Mouse (Mus musculus) CH12.LX (cell line): ENCODE results near the gene Gemin2. TPM values are rescaled to one million over a fixed set of nuclear protein-coding genes. Genes with fewer than 3 reads are reported as not detected.

ENCODE experiments used
- DNase-seq: peaks from one replicate; pipeline ENCODE4 v3.0.0-alpha.2; 2013; ENCODE audit errors: extremely low read depth
- H3K27ac ChIP-seq: 2 replicates; pipeline ENCODE4 v1.5.1; 2012; ENCODE audit warnings: low read depth, mild to moderate bottlenecking, control low read depth, moderate library complexity; ENCODE audit not compliant: insufficient read depth
- H3K27me3 ChIP-seq: replicated peaks from 2 replicates; pipeline ENCODE3; 2012; ENCODE audit warnings: inconsistent platforms
- H3K36me3 ChIP-seq, 2 experiments: replicated peaks in 1 of 2; 2 replicates each; pipeline versions ENCODE3 to v1.6.1; 2012; ENCODE audit warnings: inconsistent platforms in 1 of 2, low read length in 1 of 2, mild to moderate bottlenecking in 1 of 2, mixed read lengths in 1 of 2, moderate library complexity in 1 of 2; ENCODE audit not compliant: control insufficient read depth in 1 of 2, insufficient read depth in 1 of 2
- H3K4me1 ChIP-seq, 2 experiments: 2 replicates each; pipeline ENCODE4 v1.6.1; 2012; ENCODE audit warnings: inconsistent platforms in 1 of 2, moderate library complexity in 1 of 2; ENCODE audit not compliant: insufficient read depth in 2 of 2, control insufficient read depth in 1 of 2
- H3K4me2 ChIP-seq: 2 replicates; pipeline ENCODE4 v1.6.1; 2012; ENCODE audit warnings: low read depth, mild to moderate bottlenecking, control low read depth; ENCODE audit not compliant: poor library complexity, insufficient read depth, severe bottlenecking
- H3K4me3 ChIP-seq, 3 experiments: fragments of 150-350 bp in 1 of 3; sonication (generic) in 1 of 3; replicated peaks in 1 of 3; 2 replicates each; pipeline versions ENCODE3 to v1.5.1; 2011 to 2012; ENCODE audit warnings: low read depth in 2 of 3, low read length in 2 of 3, mild to moderate bottlenecking in 2 of 3, moderate library complexity in 2 of 3, control low read depth in 1 of 3, improper control_type of control experiment in 1 of 3, inconsistent platforms in 1 of 3, mixed read lengths in 1 of 3; ENCODE audit not compliant: poor library complexity in 1 of 3
- H3K79me2 ChIP-seq: replicated peaks from 2 replicates; pipeline ENCODE4 v1.6.1; 2012; ENCODE audit warnings: mild to moderate bottlenecking, moderate library complexity; ENCODE audit not compliant: control insufficient read depth, poor library complexity, insufficient read depth, severe bottlenecking; ENCODE audit errors: extremely low read depth
- H3K9ac ChIP-seq: 2 replicates; pipeline ENCODE4 v1.6.1; 2012; ENCODE audit warnings: low read depth, mild to moderate bottlenecking, control low read depth, moderate library complexity; ENCODE audit not compliant: insufficient read depth
- H3K9me3 ChIP-seq: replicated peaks from 2 replicates; pipeline ENCODE3; 2012; ENCODE audit warnings: low read length, inconsistent platforms, mixed read lengths
- CHD1 ChIP-seq: IDR thresholded peaks from 2 replicates; pipeline ENCODE4 v1.6.1; 2012; ENCODE audit warnings: low read depth, low read length, improper control_type of control experiment, inconsistent platforms
- CHD2 ChIP-seq: IDR thresholded peaks from 2 replicates; pipeline ENCODE4 v1.6.1; 2011; ENCODE audit warnings: low read length, improper control_type of control experiment
- CTCF ChIP-seq, 2 experiments: IDR thresholded peaks in 1 of 2; conservative IDR thresholded peaks in 1 of 2; 2 replicates each; pipeline ENCODE4 v1.5.1; 2011 to 2012; ENCODE audit warnings: low read depth in 2 of 2, low read length in 2 of 2, improper control_type of control experiment in 1 of 2, inconsistent platforms in 1 of 2, mild to moderate bottlenecking in 1 of 2, moderate library complexity in 1 of 2
- E2F4 ChIP-seq: IDR thresholded peaks from 2 replicates; pipeline ENCODE4 v1.6.1; 2011; ENCODE audit warnings: low read depth, low read length, improper control_type of control experiment; ENCODE audit not compliant: insufficient replicate concordance
- ELF1 ChIP-seq: IDR thresholded peaks from 2 replicates; pipeline ENCODE4 v1.6.1; 2014; ENCODE audit warnings: low read depth, mild to moderate bottlenecking, inconsistent platforms, low read length, improper control_type of control experiment
- EP300 ChIP-seq: IDR thresholded peaks from 2 replicates; pipeline ENCODE4 v1.6.1; 2011; ENCODE audit warnings: low read length, improper control_type of control experiment
- GABPA ChIP-seq: IDR thresholded peaks from 2 replicates; pipeline ENCODE4 v1.6.1; 2012; ENCODE audit warnings: low read depth, low read length, improper control_type of control experiment, inconsistent platforms; ENCODE audit not compliant: insufficient replicate concordance
- HCFC1 ChIP-seq: IDR thresholded peaks from 2 replicates; pipeline ENCODE4 v1.6.1; 2012; ENCODE audit warnings: low read depth, mild to moderate bottlenecking, inconsistent platforms, low read length, improper control_type of control experiment
- IRF4 ChIP-seq: IDR thresholded peaks from 2 replicates; pipeline ENCODE4 v1.6.1; 2014; ENCODE audit warnings: low read depth, mild to moderate bottlenecking, inconsistent platforms, low read length, improper control_type of control experiment
- JUN ChIP-seq: IDR thresholded peaks from 2 replicates; pipeline ENCODE4 v1.6.1; 2011; ENCODE audit warnings: low read depth, mild to moderate bottlenecking, low read length, improper control_type of control experiment, moderate library complexity; ENCODE audit not compliant: insufficient read depth
- KAT2A ChIP-seq: IDR thresholded peaks from 2 replicates; pipeline ENCODE4 v1.6.1; 2012; ENCODE audit warnings: low read length, improper control_type of control experiment, inconsistent platforms; ENCODE audit not compliant: insufficient replicate concordance
- MAX ChIP-seq: IDR thresholded peaks from 2 replicates; pipeline ENCODE4 v1.6.1; 2011; ENCODE audit warnings: low read length, improper control_type of control experiment
- MEF2A ChIP-seq: IDR thresholded peaks from 2 replicates; pipeline ENCODE4 v1.6.1; 2014; ENCODE audit warnings: low read depth, mild to moderate bottlenecking, inconsistent platforms, low read length, improper control_type of control experiment, borderline replicate concordance
- MXI1 ChIP-seq: IDR thresholded peaks from 2 replicates; pipeline ENCODE4 v1.6.1; 2011; ENCODE audit warnings: mild to moderate bottlenecking, low read depth, low read length, improper control_type of control experiment
- MYC ChIP-seq: IDR thresholded peaks from 2 replicates; pipeline ENCODE4 v1.6.1; 2011; ENCODE audit warnings: low read depth, mild to moderate bottlenecking, improper control_type of control experiment, low read length
- NELFE ChIP-seq: IDR thresholded peaks from 2 replicates; pipeline ENCODE4 v1.6.1; 2011; ENCODE audit warnings: low read depth, low read length, improper control_type of control experiment
- NRF1 ChIP-seq: IDR thresholded peaks from 2 replicates; pipeline ENCODE4 v1.6.1; 2014; ENCODE audit warnings: low read depth, mild to moderate bottlenecking, inconsistent platforms, low read length, improper control_type of control experiment, moderate library complexity
- POLR2A ChIP-seq: IDR thresholded peaks from 2 replicates; pipeline ENCODE4 v1.6.1; 2011; ENCODE audit warnings: low read depth, mild to moderate bottlenecking, improper control_type of control experiment, low read length
- POLR2AphosphoS2 ChIP-seq: IDR thresholded peaks from 2 replicates; pipeline ENCODE4 v1.6.1; 2011; ENCODE audit warnings: low read depth, low read length, improper control_type of control experiment
- RAD21 ChIP-seq: IDR thresholded peaks from 2 replicates; pipeline ENCODE4 v1.6.1; 2011; ENCODE audit warnings: low read depth, mild to moderate bottlenecking, low read length, improper control_type of control experiment, moderate library complexity
- SIN3A ChIP-seq: IDR thresholded peaks from 2 replicates; pipeline ENCODE4 v1.6.1; 2012; ENCODE audit warnings: low read length, improper control_type of control experiment, inconsistent platforms
- SMC3 ChIP-seq: IDR thresholded peaks from 2 replicates; pipeline ENCODE4 v1.6.1; 2011; ENCODE audit warnings: low read depth, low read length, improper control_type of control experiment
- TBP ChIP-seq: conservative IDR thresholded peaks from 2 replicates; pipeline ENCODE4 v1.6.1; 2011; ENCODE audit warnings: low read depth, low read length, improper control_type of control experiment
- TCF12 ChIP-seq: IDR thresholded peaks from 2 replicates; pipeline ENCODE4 v1.6.1; 2014; ENCODE audit warnings: low read depth, mild to moderate bottlenecking, inconsistent platforms, low read length, improper control_type of control experiment
- UBTF ChIP-seq: IDR thresholded peaks from 2 replicates; pipeline ENCODE4 v1.6.1; 2012; ENCODE audit warnings: low read depth, mild to moderate bottlenecking, inconsistent platforms, low read length, improper control_type of control experiment, moderate library complexity
- USF1 ChIP-seq: IDR thresholded peaks from 2 replicates; pipeline ENCODE4 v1.6.1; 2014; ENCODE audit warnings: low read depth, mild to moderate bottlenecking, inconsistent platforms, low read length, improper control_type of control experiment
- ZKSCAN1 ChIP-seq: IDR thresholded peaks from 2 replicates; pipeline ENCODE4 v1.6.1; 2012; ENCODE audit warnings: low read depth, inconsistent platforms, low read length, improper control_type of control experiment, borderline replicate concordance
- ZMIZ1 ChIP-seq: IDR thresholded peaks from 2 replicates; pipeline ENCODE4 v1.6.1; 2012; ENCODE audit warnings: low read depth, mild to moderate bottlenecking, inconsistent platforms, low read length, improper control_type of control experiment
- ZNF384 ChIP-seq: IDR thresholded peaks from 2 replicates; pipeline ENCODE4 v1.6.1; 2012; ENCODE audit warnings: low read depth, low read length, improper control_type of control experiment, inconsistent platforms
- dilution Hi-C: fragments of 300-500 bp; cut with MboI; formaldehyde crosslinking; loops from 2 replicates; pipeline ENCODE4 v1.14.3; 2020; ENCODE audit warnings: low sequenced_read_pairs; ENCODE audit not compliant: extremely low pct_unique_long_range_greater_than_20kb, extremely low pct_ligation_motif_present
- in situ Hi-C: fragments of 300-500 bp; cut with MboI; formaldehyde crosslinking; loops from 3 replicates; pipeline ENCODE4 v1.14.3; 2019; ENCODE audit warnings: low sequenced_read_pairs, low pct_ligation_motif_present, low pct_unique_long_range_greater_than_20kb, mixed read lengths
- polyA plus RNA-seq: library from polyadenylated mRNA; unstranded; fragments of >175 nt; gene quantifications from 2 replicates; pipeline ENCODE4 v1.2.1, GENCODE M21; 2012; ENCODE audit warnings: low read depth; ENCODE audit not compliant: insufficient read length
- total RNA-seq, 2 experiments: library from RNA; depleted of rRNA; stranded (reverse); fragments of 300-350 nt in 1 of 2; fragments of >200 nt in 1 of 2; gene quantifications; 2 replicates each; pipeline ENCODE4 v1.2.3; 2012 to 2014

Gene Gemin2
- total RNA-seq (2012; rRNA removed), result 19.4 and 19.6 TPM in 2 replicates
- total RNA-seq (2014; rRNA removed), result 36.7 and 40.8 TPM in 2 replicates
- 22.3 and 23.8 TPM in 2 replicates for polyA plus RNA-seq

- in situ Hi-C loops, result no loop called here
- dilution Hi-C loops, result no loop called here
These were observed at the start of gene Gemin2 for GRCm38 (mm10) chr12:59013234-59013633. TSS of gene Gemin2 (plus strand) at chr12:59013393.

GRCm38 (mm10) chr12:58964583-58964982 lies 48.6 kb upstream of the Gemin2 start:
- no peak overlapping the region for H3K4me2 ChIP-seq
- no peak overlapping the region for H3K9ac ChIP-seq
- no peaks in the 10 kb centered on the region for H3K9me3 ChIP-seq
- peak; percentile 37 for DNase-seq
- no peak overlapping the region for H3K4me3 ChIP-seq
- in situ Hi-C loops, result no loop called here
- peaks cover 0 to 7% of the 10 kb centered on the region in 2 experiments; a peak in 1 of 4 replicates for H3K4me1 ChIP-seq
- peaks cover 26 to 56% of the 10 kb centered on the region in 2 experiments for H3K36me3 ChIP-seq
- dilution Hi-C loops, result no loop called here
- no peaks in the 10 kb centered on the region; the same call in 1 of the 2 replicates for H3K79me2 ChIP-seq
- peak; percentile 31; the same call in 1 of the 2 replicates for TF ChIP-seq SMC3
- peak; percentile 55; the same call in 1 of the 2 replicates for TF ChIP-seq MYC
- TF ChIP-seq CTCF (conservative IDR thresholded peaks at IDR 0.05 in 1 of 2, IDR thresholded peaks at IDR 0.05 in 1 of 2; ENCODE audit: low read depth in 2 of 2, low read length in 2 of 2), result peak; percentile 70 to 73
- peak; percentile 40 for TF ChIP-seq RAD21
- no peak for TF ChIP-seq E2F4
- H3K27ac ChIP-seq, result no peak overlapping the region
- no peaks in the 10 kb centered on the region for H3K27me3 ChIP-seq

More at GRCm38 (mm10) chr12:59013234-59013633, at the start of gene Gemin2:
- Histone ChIP-seq H3K9ac (peak within 1 kb of the TSS; percentile 93), H3K4me1 (peaks cover 3 to 20% of the 10 kb centered on the region in 2 experiments; a peak in 3 of 4 replicates), H3K27me3 (no peaks in the 10 kb centered on the region), H3K9me3 (no peaks in the 10 kb centered on the region), H3K4me3 (peak within 1 kb of the TSS; percentile 52 to 89 (median 72)), H3K79me2 (peaks cover 19% of the 10 kb centered on the region; the same call in 1 of the 2 replicates), H3K36me3 (peaks cover 6 to 29% of the 10 kb centered on the region in 2 experiments), H3K4me2 (peak within 1 kb of the TSS; percentile 88), H3K27ac (peak within 1 kb of the TSS; percentile 44)
- DNase-seq, result peak; percentile 95
- TF ChIP-seq ELF1 (peak; percentile 66), ZKSCAN1 (no peak), MXI1 (peak; percentile 72), NELFE (peak; percentile 98), POLR2A (peak; percentile 99), E2F4 (peak; percentile 81; the same call in 1 of the 2 replicates), TCF12 (peak; percentile 81), CHD1 (no peak), MEF2A (peak; percentile 72), EP300 (no peak), KAT2A (0 out of 2 replicates have a peak, but pooled peaks have one; percentile 57), USF1 (no peak), ZNF384 (no peak), GABPA (no peak), JUN (no peak), SIN3A (peak; percentile 89), HCFC1 (peak; percentile 83), IRF4 (peak; percentile 47; the same call in 1 of the 2 replicates), CHD2 (no peak), NRF1 (peak; percentile 85), TBP (peak; percentile 85), ZMIZ1 (peak; percentile 93), POLR2AphosphoS2 (peak; percentile 90), UBTF (no peak), MAX (peak; percentile 49; the same call in 1 of the 2 replicates), MYC (peak; percentile 77; the same call in 1 of the 2 replicates)
